ENCODE assay signal across 23 mouse cellular contexts in genomic region chr6:120252741-120253140, GRCm38 (mm10). TPM values are rescaled to one million over a fixed set of nuclear protein-coding genes. Genes with fewer than 3 reads are reported as not detected.
A peak's percentile ranks its signal among the peaks of the same experiment; 100 is the strongest.
DNase-seq lines count a peak whose midpoint lies in the region; ATAC-seq and TF ChIP-seq lines count a peak whose summit lies in the region.
"Had no signal": no experiment of that assay in that cellular context is flagged by ENCODE, and none has a peak within 500 bp of the region (broad histone marks: within the 10 kb centered on the region; RNA-seq: fewer than 3 reads in every experiment).

No protein-coding gene starts in this region.

- H3K36me3 ChIP-seq in kidney, adult 2 months (ENCODE audit: control insufficient read depth, insufficient read depth, low read length) = no peaks in the 10 kb centered on the region
- H3K36me3 ChIP-seq in liver, adult 2 months (ENCODE audit: control insufficient read depth, insufficient read depth, low read length) = no peaks in the 10 kb centered on the region
- H3K36me3 ChIP-seq in liver, postnatal 0 days (replicated peaks; ENCODE audit: insufficient read depth, low read length) = no peaks in the 10 kb centered on the region
- no peaks in the 10 kb centered on the region for H3K36me3 ChIP-seq in small intestine, adult 2 months (ENCODE audit: control insufficient read depth, insufficient read depth, low read length)
- H3K36me3 ChIP-seq: G1E had no signal

- DNase-seq in kidney, adult 2 months = peak; percentile 57
- no peak for DNase-seq in kidney, postnatal 25 days
- DNase-seq in kidney, adult 9 months = peak; percentile 53
- no peak for DNase-seq in kidney, postnatal 36 days
- peak; percentile 85 for DNase-seq in liver, adult 2 months (ENCODE audit: extremely low read depth, low read depth, low spot score)
- DNase-seq in liver, postnatal 0 days = no peak
- DNase-seq in gastrocnemius, postnatal 4 days (ENCODE audit: low spot score in 2 of 2) = no peak
- DNase-seq: adrenal gland, adult 2 months; adrenal gland, adult 8-10 months; adrenal gland, postnatal 10 days; adrenal gland, postnatal 14 days; adrenal gland, postnatal 25 days; adrenal gland, postnatal 36 days; B cell, adult 2 months; cerebellum, adult 11 months; cerebellum, adult 11-12 months had no signal

- no peaks in the 10 kb centered on the region for H3K9me3 ChIP-seq in liver, postnatal 0 days (ENCODE audit: low read length)
- H3K9me3 ChIP-seq: G1E had no signal

- no peak for ATAC-seq in liver, postnatal 0 days
- ATAC-seq: activated CD4-positive, CD25-positive, alpha-beta regulatory T cell, adult 4 months; CD4-positive, CD25-positive, alpha-beta regulatory T cell, adult 4 months; Patski had no signal

- no peak overlapping the region for H3K9ac ChIP-seq in liver, adult 2 months (ENCODE audit: low read depth, low read length)
- H3K9ac ChIP-seq in liver, postnatal 0 days (replicated peaks) = no peak overlapping the region

- WGBS in kidney, adult 2 months = 66% methylated on average over 2 of the region's 2 CpGs
- 45% methylated on average over 2 of the region's 2 CpGs for WGBS in liver, adult 2 months
- 67% methylated on average over 2 of the region's 2 CpGs for WGBS in liver, postnatal 0 days (ENCODE audit: insufficient replicate concordance)
- 55% methylated on average over 2 of the region's 2 CpGs for WGBS in small intestine, adult 2 months

- H3K79me2 ChIP-seq in liver, adult 2 months (ENCODE audit: control insufficient read depth, insufficient read depth, low read length) = no peaks in the 10 kb centered on the region

- H3K27ac ChIP-seq in kidney, adult 2 months (ENCODE audit: insufficient read depth, low read depth, low read length) = peak overlapping the region; percentile 59
- H3K27ac ChIP-seq in liver, adult 2 months (replicated peaks; ENCODE audit: insufficient read depth, low read depth, low read length) = 0 out of 2 replicates have a peak overlapping the region, but pooled peaks have one; percentile 38
- H3K27ac ChIP-seq in liver, postnatal 0 days (ENCODE audit: low read depth) = no peak overlapping the region
- peak overlapping the region; percentile 30 for H3K27ac ChIP-seq in small intestine, adult 2 months (ENCODE audit: insufficient read depth, low read depth, low read length)

- no peak for TF ChIP-seq EP300 in liver, postnatal 0 days (IDR thresholded peaks at IDR 0.05; ENCODE audit: low read depth)

- no peaks in the 10 kb centered on the region for H3K27me3 ChIP-seq in kidney, adult 2 months (replicated peaks; ENCODE audit: control insufficient read depth, insufficient read depth, low read length)
- H3K27me3 ChIP-seq in liver, adult 2 months (ENCODE audit: control insufficient read depth, insufficient read depth, low read length) = no peaks in the 10 kb centered on the region
- no peaks in the 10 kb centered on the region for H3K27me3 ChIP-seq in liver, postnatal 0 days (ENCODE audit: insufficient read depth, low read length)
- no peaks in the 10 kb centered on the region for H3K27me3 ChIP-seq in small intestine, adult 2 months (ENCODE audit: control insufficient read depth, insufficient read depth, low read length)
- H3K27me3 ChIP-seq: CH12.LX, Patski had no signal

- TF ChIP-seq CTCF in kidney, adult 2 months (conservative IDR thresholded peaks at IDR 0.05; ENCODE audit: insufficient read depth, insufficient read length, low read depth, low read length) = no peak
- no peak for TF ChIP-seq CTCF in liver, adult 2 months (IDR thresholded peaks at IDR 0.05; ENCODE audit: low read depth, low read length)
- TF ChIP-seq CTCF in liver, postnatal 0 days (IDR thresholded peaks at IDR 0.05; ENCODE audit: low read depth) = no peak
- TF ChIP-seq CTCF in small intestine, adult 2 months (IDR thresholded peaks at IDR 0.05; ENCODE audit: extremely low read depth, insufficient read length, insufficient replicate concordance, low read depth, low read length) = no peak

- H3K4me1 ChIP-seq in kidney, adult 2 months (ENCODE audit: control insufficient read depth, insufficient read depth, low read length) = peaks cover 41% of the 10 kb centered on the region
- H3K4me1 ChIP-seq in liver, adult 2 months (ENCODE audit: control insufficient read depth, insufficient read depth, low read length) = peaks cover 17% of the 10 kb centered on the region
- H3K4me1 ChIP-seq in liver, postnatal 0 days (ENCODE audit: insufficient read depth) = no peaks in the 10 kb centered on the region
- peaks cover 32% of the 10 kb centered on the region for H3K4me1 ChIP-seq in small intestine, adult 2 months (ENCODE audit: control insufficient read depth, insufficient read depth, insufficient read length, low read length)

- H3K4me2 ChIP-seq in liver, postnatal 0 days (ENCODE audit: low read depth, low read length) = no peak overlapping the region

- TF ChIP-seq POLR2A in kidney, adult 2 months (IDR thresholded peaks at IDR 0.05; ENCODE audit: low read depth, low read length) = no peak
- TF ChIP-seq POLR2A in liver, adult 2 months (IDR thresholded peaks at IDR 0.05; ENCODE audit: extremely low read depth, insufficient read depth, low read length) = no peak
- no peak for TF ChIP-seq POLR2A in small intestine, adult 2 months (IDR thresholded peaks at IDR 0.05; ENCODE audit: low read depth, low read length)

- no peak overlapping the region for H3K4me3 ChIP-seq in kidney, adult 2 months (ENCODE audit: insufficient read depth, low read depth, low read length)
- H3K4me3 ChIP-seq in liver, adult 2 months (ENCODE audit: insufficient read depth, low read depth, low read length) = no peak overlapping the region
- no peak overlapping the region for H3K4me3 ChIP-seq in liver, postnatal 0 days (ENCODE audit: low read depth, low read length)
- no peak overlapping the region for H3K4me3 ChIP-seq in small intestine, adult 2 months (ENCODE audit: low read depth, low read length)

RNA-seq across cellular contexts. Expression of gene D330020A13Rik, which starts 41.4 kb away (rescaled TPM):
- 0.09 and 0.22 TPM in 2 replicates for polyA plus RNA-seq in kidney, adult 2 months (2012; rRNA removed)
- total RNA-seq in liver, adult 2 months (2014; rRNA removed) = not detected in 2 replicates
- not detected in 2 replicates for polyA plus RNA-seq in liver, adult 2 months (2012; rRNA removed)
- polyA plus RNA-seq in liver, postnatal 0 days (2015; fragmentation: Nextera tagmentation; extraction: Ambion mirVana) = not detected in 2 replicates
- polyA plus RNA-seq in small intestine, adult 2 months (2012; rRNA removed) = 0.29 TPM in 1 of 2 replicates, not detected in the other
- total RNA-seq in gastrocnemius, postnatal 4 days (2021) = under 1 TPM; 0.26 to 0.34 TPM
- total RNA-seq: adrenal gland, postnatal 14 days; CH12.LX; G1E; MEL had no signal
- polyA plus RNA-seq: activated CD4-positive, CD25-positive, alpha-beta regulatory T cell, adult 4 months; CD4-positive, CD25-positive, alpha-beta regulatory T cell, adult 4 months; G1E had no signal

RNA-seq across cellular contexts. Expression of gene B4galnt3, which starts 41.6 kb away (rescaled TPM):
- polyA plus RNA-seq in kidney, adult 2 months (2012; rRNA removed) = 28.9 and 35.3 TPM in 2 replicates
- 1.1 and 1.2 TPM in 2 replicates for total RNA-seq in liver, adult 2 months (2014; rRNA removed)
- 1.2 and 1.5 TPM in 2 replicates for polyA plus RNA-seq in liver, adult 2 months (2012; rRNA removed)
- 0.02 and 0.04 TPM in 2 replicates for polyA plus RNA-seq in liver, postnatal 0 days (2015; fragmentation: Nextera tagmentation; extraction: Ambion mirVana)
- polyA plus RNA-seq in small intestine, adult 2 months (2012; rRNA removed) = 12.2 and 15.8 TPM in 2 replicates
- total RNA-seq in gastrocnemius, postnatal 4 days (2021) = 1 to 10 TPM; 3.7 to 5.0 TPM
- total RNA-seq: G1E had no signal
- polyA plus RNA-seq: CD4-positive, CD25-positive, alpha-beta regulatory T cell, adult 4 months; G1E had no signal

Comparison
In these comparisons a context has a peak if more than half of its experiments do, and no peak if none do; other contexts are left out.
1. DNase-seq: peak in kidney, adult 2 months (single experiment), kidney, adult 9 months (single experiment) and liver, adult 2 months (single experiment); none in kidney, postnatal 25 days (0 of 2), kidney, postnatal 36 days (0 of 2), liver, postnatal 0 days (single experiment) and gastrocnemius, postnatal 4 days (0 of 2).